Mouse (Mus musculus) intestine, postnatal 0 days (tissue): ENCODE results near the gene Phactr4. TPM values are rescaled to one million over a fixed set of nuclear protein-coding genes. Genes with fewer than 3 reads are reported as not detected.
A peak's percentile ranks its signal among the peaks of the same experiment; 100 is the strongest.

Experiments
- ATAC-seq: fragments of 200-750 bp; cut with Nextera tagmentation; 2 replicates; pipeline ENCODE4 v1.8.0; 2017; ENCODE audit warnings: mild to moderate bottlenecking, moderate TSS enrichment, moderate library complexity
- H3K27ac ChIP-seq: fragments of 300-500 bp; sonication (generic); 2 replicates; pipeline ENCODE4 v1.5.1; 2014; ENCODE audit warnings: mild to moderate bottlenecking, low read depth, low read length, moderate library complexity
- H3K27me3 ChIP-seq: fragments of 300-500 bp; sonication (generic); replicated peaks from 2 replicates; pipeline ENCODE4 v1.6.1; 2014; ENCODE audit warnings: low read length, mixed read lengths; ENCODE audit not compliant: control insufficient read depth, insufficient read depth
- H3K36me3 ChIP-seq: fragments of 300-500 bp; sonication (generic); 2 replicates; pipeline ENCODE4 v1.6.1; 2014; ENCODE audit warnings: mild to moderate bottlenecking, moderate library complexity; ENCODE audit not compliant: control insufficient read depth, insufficient read depth
- H3K4me1 ChIP-seq: fragments of 300-500 bp; sonication (generic); replicated peaks from 2 replicates; pipeline ENCODE4 v1.6.1; 2014; ENCODE audit warnings: antibody characterized with exemption, low read length, mixed read lengths; ENCODE audit not compliant: control insufficient read depth, insufficient read depth
- H3K4me2 ChIP-seq: fragments of 300-500 bp; sonication (generic); replicated peaks from 2 replicates; pipeline ENCODE4 v1.6.1; 2014; ENCODE audit warnings: low read depth, mild to moderate bottlenecking, moderate library complexity
- H3K4me3 ChIP-seq: fragments of 300-500 bp; sonication (generic); 2 replicates; pipeline ENCODE4 v1.5.1; 2014; ENCODE audit warnings: low read depth, low read length
- H3K9ac ChIP-seq: fragments of 300-500 bp; sonication (generic); 2 replicates; pipeline ENCODE4 v1.6.1; 2014; ENCODE audit warnings: mild to moderate bottlenecking, low read depth, low read length
- H3K9me3 ChIP-seq: fragments of 300-500 bp; sonication (generic); 2 replicates; pipeline ENCODE4 v1.6.1; 2016; ENCODE audit warnings: mixed run types; ENCODE audit not compliant: control insufficient read depth
- CTCF ChIP-seq: sonication (generic); IDR thresholded peaks from 2 replicates; pipeline ENCODE4 v1.5.1; 2016; ENCODE audit warnings: low read depth, mild to moderate bottlenecking, control low read depth, antibody characterized with exemption, moderate library complexity
- WGBS: fragments of 180-500 bp; shearing (Covaris S2); extraction: QIAGEN DNeasy Blood & Tissue Kit; methylation state at CpG from one replicate; pipeline ENCODE4 v1.1.7; 2014; 5-methylcytosine and 5-hydroxymethylcytosine counted together
- polyA plus RNA-seq: library from polyadenylated mRNA; unstranded; fragments of >200 nt; fragmentation: Nextera tagmentation; extraction: Ambion mirVana; gene quantifications from 2 replicates; pipeline ENCODE4 v1.2.1, GENCODE M21; 2015

Gene Phactr4
- polyA plus RNA-seq, 1 experiment from 2014 or later, result 16.7 TPM

- Histone ChIP-seq H3K27me3 (no peaks in the 10 kb centered on the region), H3K27ac (no peak overlapping the region; the same call in 1 of the 2 replicates), H3K36me3 (peaks cover 22% of the 10 kb centered on the region), H3K4me1 (no peaks in the 10 kb centered on the region), H3K9me3 (no peaks in the 10 kb centered on the region), H3K4me2 (no peak overlapping the region), H3K9ac (no peak overlapping the region), H3K4me3 (no peak overlapping the region)
- 88% methylated on average over 6 of the region's 6 CpGs for WGBS
- TF ChIP-seq CTCF, result no peak
- ATAC-seq, result no peak
Measured at GRCm38 (mm10) chr4:132455561-132455960, 33.3 kb upstream of the Phactr4 start.

GRCm38 (mm10) chr4:132455146-132455545, 32.9 kb upstream of the Phactr4 start:
- Histone ChIP-seq H3K9ac (no peak overlapping the region), H3K4me3 (no peak overlapping the region), H3K9me3 (no peaks in the 10 kb centered on the region), H3K4me2 (no peak overlapping the region), H3K36me3 (peaks cover 20% of the 10 kb centered on the region), H3K27ac (no peak overlapping the region; the same call in 1 of the 2 replicates), H3K27me3 (no peaks in the 10 kb centered on the region), H3K4me1 (no peaks in the 10 kb centered on the region)
- WGBS, result 32% methylated on average over 3 of the region's 3 CpGs
- peak; percentile 61 for ATAC-seq
- TF ChIP-seq CTCF, result no peak

DNA sequence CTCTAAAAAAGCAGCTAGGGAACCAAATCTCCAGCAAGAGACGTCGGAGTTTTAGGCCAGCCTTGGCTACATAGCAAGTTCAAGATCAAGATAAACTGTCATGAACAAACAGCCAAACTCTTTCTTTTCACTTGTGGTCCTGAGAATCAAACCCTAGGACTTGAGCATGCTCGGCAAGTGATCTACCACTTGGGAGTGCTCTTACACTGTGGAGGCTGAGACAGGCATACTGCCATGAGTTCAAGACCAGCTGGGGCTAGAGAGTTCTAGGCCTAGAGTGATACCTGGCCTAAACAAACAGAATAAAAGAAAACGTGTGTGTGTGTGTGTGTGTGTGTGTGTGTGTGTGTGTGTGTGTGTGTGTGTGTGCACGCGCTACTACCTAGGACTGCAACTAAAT, 31.9 kb upstream of the Phactr4 start:
- no peak overlapping the region for H3K27ac ChIP-seq
- ATAC-seq, result no peak

DNA sequence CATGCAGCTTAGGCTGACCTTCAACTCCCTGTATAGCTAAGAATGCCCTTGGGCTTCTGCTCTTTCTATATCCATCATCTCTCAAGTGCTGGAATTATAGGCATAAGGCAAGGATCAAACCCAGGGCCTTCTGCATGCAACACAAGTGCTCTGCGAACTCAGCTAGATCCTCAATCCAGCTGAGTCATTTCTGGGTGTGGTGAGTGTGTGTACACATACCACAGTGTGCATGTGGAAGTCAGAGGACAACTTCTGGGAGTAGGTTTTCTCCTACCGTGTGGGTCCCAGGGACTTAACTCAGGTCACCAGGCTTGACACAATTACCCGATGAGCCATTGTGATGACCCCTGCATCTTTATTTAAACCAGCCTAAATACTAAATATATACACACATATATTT, 27.5 kb upstream of the Phactr4 start:
- Histone ChIP-seq H3K9ac (no peak overlapping the region), H3K27ac (no peak overlapping the region), H3K36me3 (no peaks in the 10 kb centered on the region), H3K4me1 (no peaks in the 10 kb centered on the region), H3K4me2 (no peak overlapping the region), H3K4me3 (no peak overlapping the region), H3K9me3 (no peaks in the 10 kb centered on the region), H3K27me3 (no peaks in the 10 kb centered on the region)
- no peak for ATAC-seq
- 64% methylated on average over 3 of the region's 3 CpGs for WGBS
- no peak for TF ChIP-seq CTCF

More for the DNA sequence above, 31.9 kb upstream of the Phactr4 start:
- H3K36me3 ChIP-seq, result peaks cover 11% of the 10 kb centered on the region
- no peaks in the 10 kb centered on the region for H3K27me3 ChIP-seq
- no peak overlapping the region for H3K4me2 ChIP-seq
- no peaks in the 10 kb centered on the region for H3K9me3 ChIP-seq
- WGBS, result 90% methylated on average over 6 of the region's 6 CpGs
- H3K4me3 ChIP-seq, result no peak overlapping the region
- no peaks in the 10 kb centered on the region for H3K4me1 ChIP-seq
- TF ChIP-seq CTCF, result 0 out of 2 replicates have a peak, but pooled peaks have one; percentile 35
- H3K9ac ChIP-seq, result no peak overlapping the region

- ATAC-seq, result no peak
- Histone ChIP-seq H3K9ac (no peak overlapping the region), H3K27ac (no peak overlapping the region), H3K4me2 (no peak overlapping the region), H3K36me3 (no peaks in the 10 kb centered on the region), H3K27me3 (no peaks in the 10 kb centered on the region), H3K4me3 (no peak overlapping the region), H3K4me1 (no peaks in the 10 kb centered on the region), H3K9me3 (no peaks in the 10 kb centered on the region)
- WGBS, result 77% methylated on average over 12 of the region's 12 CpGs
- no peak for TF ChIP-seq CTCF
Measured at GRCm38 (mm10) chr4:132446105-132446504, 23.8 kb upstream of the Phactr4 start.

DNA sequence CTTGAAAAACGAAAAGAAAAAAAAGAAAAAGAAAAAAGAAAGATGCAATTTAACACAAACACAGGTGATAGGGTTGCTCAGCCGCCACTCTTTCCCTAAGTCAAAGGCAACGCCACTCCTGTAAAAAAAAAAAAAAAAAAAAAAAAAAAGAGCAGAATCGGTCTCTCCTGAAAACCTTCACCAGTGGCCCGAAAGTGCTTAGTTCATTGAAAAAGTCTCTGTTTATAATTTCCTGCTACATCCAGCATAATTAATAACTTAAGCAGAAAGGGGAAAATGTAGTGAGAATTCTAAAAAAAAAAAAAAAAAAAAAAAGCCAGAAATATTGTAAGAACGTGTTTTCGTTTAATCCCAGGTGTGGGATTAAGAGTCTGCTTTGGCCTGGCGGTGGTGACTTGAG, 22.2 kb upstream of the Phactr4 start:
- no peak overlapping the region for H3K4me2 ChIP-seq
- no peaks in the 10 kb centered on the region for H3K9me3 ChIP-seq
- H3K4me1 ChIP-seq, result no peaks in the 10 kb centered on the region
- 83% methylated on average over 8 of the region's 8 CpGs for WGBS
- H3K27me3 ChIP-seq, result no peaks in the 10 kb centered on the region
- H3K36me3 ChIP-seq, result no peaks in the 10 kb centered on the region
- TF ChIP-seq CTCF, result no peak
- no peak overlapping the region for H3K4me3 ChIP-seq
- no peak for ATAC-seq
- H3K9ac ChIP-seq, result no peak overlapping the region
- no peak overlapping the region for H3K27ac ChIP-seq

DNA sequence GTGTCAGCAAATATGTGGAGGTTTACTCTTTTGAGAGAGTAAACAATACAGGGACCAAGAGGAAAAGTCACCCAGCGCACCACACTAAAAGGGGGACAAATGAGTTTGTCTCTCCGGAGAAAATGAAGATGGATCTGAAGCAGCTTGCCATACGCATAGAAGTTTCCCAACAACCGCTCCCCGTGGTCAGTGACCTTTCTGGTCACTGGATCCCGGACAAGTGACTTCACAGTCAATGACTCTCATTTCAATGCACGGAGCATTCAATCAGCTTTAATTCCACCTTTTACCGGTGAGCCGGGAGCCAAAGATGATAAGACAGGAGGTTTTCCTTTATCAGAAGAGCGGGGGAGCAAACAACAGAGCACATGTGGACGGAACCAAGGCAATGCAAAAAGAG, 15.6 kb upstream of the Phactr4 start:
- H3K4me2 ChIP-seq, result peak overlapping the region; percentile 48
- ATAC-seq, result no peak
- no peak for TF ChIP-seq CTCF
- H3K9ac ChIP-seq, result no peak overlapping the region
- 29% methylated on average over 11 of the region's 11 CpGs for WGBS
- no peaks in the 10 kb centered on the region for H3K27me3 ChIP-seq
- H3K36me3 ChIP-seq, result no peaks in the 10 kb centered on the region
- H3K4me1 ChIP-seq, result no peaks in the 10 kb centered on the region
- no peak overlapping the region for H3K27ac ChIP-seq
- no peak overlapping the region for H3K4me3 ChIP-seq
- H3K9me3 ChIP-seq, result no peaks in the 10 kb centered on the region
